Mouse (Mus musculus) spleen, postnatal 4 days (tissue): ENCODE measurements around the gene Gsta2.
A peak's percentile ranks its signal among the peaks of the same experiment; 100 is the strongest.
"Not testable (repeated sequence)": the region's sequence is repeated elsewhere in the genome, so short reads cannot be mapped to it uniquely, and the experiment has no call there.

Source experiments
- DNase-seq, 2 experiments: peaks; one replicate each; pipeline ENCODE4 v3.0.0; 2022; ENCODE audit warnings: low spot score in 2 of 2

Gene Gsta2

DNA sequence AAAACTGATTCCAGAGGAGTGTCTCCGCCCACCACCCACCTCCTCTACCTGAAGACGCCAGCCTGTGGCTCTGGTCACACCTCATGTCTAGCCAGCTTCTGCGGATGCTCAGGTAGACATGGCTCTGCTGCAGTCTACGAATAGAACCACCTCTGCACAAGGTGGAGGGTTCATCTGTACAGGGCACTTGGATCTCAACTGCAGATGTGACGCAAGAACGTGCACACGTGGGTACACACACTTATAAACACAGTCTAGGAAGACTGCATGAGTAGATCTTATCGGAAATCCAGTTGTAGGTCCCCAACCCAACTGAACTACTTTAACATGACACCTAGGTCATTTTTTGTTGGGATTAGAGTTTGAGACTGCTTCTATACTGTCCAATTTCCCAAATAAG is at the start of gene Gsta2:
Gene Gsta2, minus strand, starts transcription at position 178 of the 400 bp plus-strand sequence.
- DNase-seq, result no peak

- DNase-seq, result no peak
These were observed 46.0 kb upstream of the Gsta2 start for GRCm38 (mm10) chr9:78401596-78401995.

- no peak for DNase-seq
These were observed 45.0 kb upstream of the Gsta2 start for GRCm38 (mm10) chr9:78400570-78400969.

DNA sequence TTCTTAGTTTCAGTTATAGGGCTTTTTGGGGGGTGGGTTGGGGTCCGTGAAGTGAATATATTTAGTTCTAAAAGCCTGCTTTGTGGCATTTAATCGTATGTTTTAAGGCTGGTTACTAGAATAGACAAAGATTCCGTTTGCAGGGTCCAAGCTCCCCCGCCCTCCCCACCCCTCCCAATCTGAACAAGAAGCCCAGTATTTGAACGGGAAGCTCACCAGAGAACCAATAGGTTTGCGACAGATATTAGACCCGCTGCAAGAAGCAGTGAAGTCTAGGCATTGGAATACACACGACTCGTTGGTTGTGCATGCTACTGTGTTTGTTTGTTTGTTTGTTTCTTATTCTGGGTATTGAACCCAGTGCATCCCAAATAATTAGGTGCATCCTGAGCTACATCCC is 40.9 kb upstream of the Gsta2 start:
- no peak for DNase-seq

- DNase-seq, result peak; percentile 15 to 64
These were observed 40.2 kb upstream of the Gsta2 start, which contains the start of gene Ddx43 for GRCm38 (mm10) chr9:78395630-78396351. Gene Ddx43 (plus strand): TSS chr9:78395777.

DNA sequence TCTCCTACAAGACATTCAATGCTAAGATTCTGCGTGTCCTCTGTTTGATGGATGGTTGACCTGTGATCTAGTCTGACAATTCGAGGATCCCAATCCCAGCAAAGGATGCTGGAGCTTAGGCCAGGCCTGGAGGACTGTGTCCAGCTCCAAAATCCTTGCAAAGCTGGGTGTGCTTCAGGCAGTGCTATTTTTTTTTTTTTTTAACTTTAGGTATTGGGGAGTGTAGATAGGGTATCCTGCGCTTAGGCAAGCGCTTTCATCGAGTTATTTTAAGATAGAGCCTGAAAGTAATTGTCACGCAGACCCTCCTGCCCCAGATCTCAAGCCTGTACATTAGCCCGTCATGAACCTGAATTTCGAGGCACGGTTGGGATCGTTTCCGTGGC is 39.6 kb upstream of the Gsta2 start:
- no peak for DNase-seq

DNA sequence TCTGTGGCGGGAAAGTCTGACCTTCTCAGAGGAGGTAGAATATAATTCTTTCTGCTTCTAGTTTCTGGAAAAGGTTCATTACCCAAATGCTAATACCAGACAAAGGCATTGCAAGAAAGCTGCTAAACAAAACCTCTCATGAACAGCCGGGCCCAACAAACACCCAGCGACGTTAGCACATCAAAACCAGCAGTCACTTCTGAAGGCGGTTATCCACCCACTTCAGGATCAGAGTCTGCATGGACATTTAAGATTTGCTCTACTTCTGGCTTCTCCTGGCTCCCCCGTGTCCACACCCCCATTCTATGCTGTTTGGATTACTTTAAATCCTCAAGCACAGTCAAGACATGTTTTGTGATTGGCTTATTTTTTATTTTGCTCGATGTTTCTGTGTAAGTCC is 39.0 kb upstream of the Gsta2 start:
- DNase-seq, result no peak

GRCm38 (mm10) chr9:78393741-78394140 is 38.2 kb upstream of the Gsta2 start:
- no peak for DNase-seq

GRCm38 (mm10) chr9:78389981-78390380 is 34.4 kb upstream of the Gsta2 start:
- DNase-seq, result no peak

- DNase-seq, result no peak
These were observed 31.4 kb upstream of the Gsta2 start for GRCm38 (mm10) chr9:78386947-78387346.

- DNase-seq, result no peak
These were observed 30.3 kb upstream of the Gsta2 start for GRCm38 (mm10) chr9:78385893-78386292.

GRCm38 (mm10) chr9:78378113-78378785 is 22.7 kb upstream of the Gsta2 start, which contains the start of gene Ooep:
Gene Ooep (minus strand): TSS chr9:78378725.
- no peak for DNase-seq

- no peak for DNase-seq
These were observed 22.0 kb upstream of the Gsta2 start for GRCm38 (mm10) chr9:78377546-78377945.

DNA sequence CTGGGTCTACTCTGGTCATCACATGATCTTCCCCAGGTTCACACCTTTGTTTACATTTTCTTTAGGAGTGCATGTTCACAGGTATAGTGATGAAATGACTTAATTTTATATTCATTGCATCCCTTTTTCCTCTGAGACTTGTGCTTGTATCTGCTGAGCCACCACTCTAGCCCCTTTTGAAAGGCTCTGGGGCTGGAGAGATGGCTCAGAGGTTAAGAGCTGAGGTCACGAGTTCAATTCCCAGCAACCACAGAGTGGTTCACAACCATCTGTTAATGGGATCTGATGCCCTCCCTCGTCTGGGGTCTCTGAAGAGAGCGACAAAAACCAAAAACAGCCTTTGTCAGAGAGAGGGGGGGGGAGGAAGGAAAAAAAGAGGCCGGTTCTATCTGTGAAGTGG is 19.9 kb upstream of the Gsta2 start:
- DNase-seq, result no peak

DNA sequence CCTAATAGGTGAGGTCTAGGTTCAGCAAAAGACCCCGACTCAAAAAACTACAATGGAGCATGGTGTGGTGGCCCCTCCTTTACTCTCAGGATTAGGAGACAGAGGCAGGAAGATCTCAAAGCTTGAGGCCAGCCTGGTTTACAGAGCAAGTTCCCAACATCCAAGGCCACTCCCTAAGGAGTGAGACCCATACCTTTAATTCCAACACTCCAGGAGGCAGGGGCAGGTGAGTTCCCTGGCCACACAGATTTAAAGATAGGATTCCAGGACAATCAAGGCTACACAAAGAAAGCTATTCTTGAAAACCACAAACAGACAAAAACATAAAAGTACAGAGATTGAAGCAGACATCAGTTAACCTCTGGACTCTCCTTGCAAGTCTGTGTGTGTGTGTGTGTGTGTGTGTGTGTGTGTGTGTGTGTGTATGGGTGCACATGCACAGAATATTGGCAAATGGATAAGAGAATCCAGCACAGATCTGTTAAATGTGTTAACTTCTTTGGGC is 19.3 kb upstream of the Gsta2 start:
- DNase-seq, result no peak

DNA sequence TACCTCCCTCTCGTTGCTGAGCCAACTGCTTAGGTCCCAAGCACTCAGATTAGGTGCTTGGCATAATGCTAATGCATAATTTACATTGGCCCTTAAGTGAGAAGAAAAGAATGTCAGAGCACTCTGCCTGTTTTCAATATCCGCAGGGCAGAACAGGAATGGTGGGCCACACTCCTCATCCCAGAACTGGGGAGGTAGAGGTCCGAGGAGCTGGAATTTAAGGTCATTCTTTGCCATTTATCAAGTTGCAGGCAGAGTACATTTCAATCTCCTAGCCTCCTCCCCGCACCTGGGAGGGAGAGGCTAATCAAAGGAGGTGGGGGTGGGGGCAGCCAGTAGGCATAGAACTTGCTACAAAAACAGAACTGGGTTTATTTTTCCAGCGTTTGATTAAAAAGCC is 18.8 kb upstream of the Gsta2 start:
- no peak for DNase-seq

DNA sequence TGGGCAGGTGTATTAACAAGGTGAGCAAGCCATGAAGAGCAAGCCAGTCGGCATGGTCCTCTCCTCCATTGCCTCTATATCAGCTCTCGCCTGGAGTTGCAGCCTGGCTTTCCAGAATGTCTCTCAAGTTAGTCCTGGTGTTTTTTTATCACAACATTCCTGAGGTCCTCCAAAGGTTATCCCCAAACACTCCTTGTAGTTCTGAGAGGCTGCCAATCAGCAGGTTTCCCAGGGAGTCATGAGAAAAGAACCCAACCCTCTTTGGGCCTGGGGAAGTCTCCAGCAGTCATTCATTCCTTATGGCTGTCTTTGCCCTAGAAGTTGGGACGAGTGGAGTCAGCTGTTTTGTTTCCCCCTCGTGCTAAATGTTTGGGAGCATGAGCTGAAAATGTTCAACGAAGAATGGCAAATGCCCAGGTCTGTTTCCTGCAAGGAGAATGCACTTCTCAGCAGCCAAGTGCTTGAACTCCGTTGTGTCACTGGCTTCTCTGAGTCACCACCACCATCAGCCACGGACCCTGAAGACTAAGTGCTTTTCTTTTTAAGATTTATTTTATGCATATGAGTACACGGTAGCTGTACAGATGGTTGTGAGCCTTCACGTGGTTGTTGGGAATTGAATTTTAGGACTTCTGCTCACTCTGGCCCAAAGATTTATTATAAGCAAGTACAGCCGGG is 17.4 kb upstream of the Gsta2 start:
- no peak for DNase-seq

GRCm38 (mm10) chr9:78371441-78371840 is 15.9 kb upstream of the Gsta2 start:
- DNase-seq, result no peak

DNA sequence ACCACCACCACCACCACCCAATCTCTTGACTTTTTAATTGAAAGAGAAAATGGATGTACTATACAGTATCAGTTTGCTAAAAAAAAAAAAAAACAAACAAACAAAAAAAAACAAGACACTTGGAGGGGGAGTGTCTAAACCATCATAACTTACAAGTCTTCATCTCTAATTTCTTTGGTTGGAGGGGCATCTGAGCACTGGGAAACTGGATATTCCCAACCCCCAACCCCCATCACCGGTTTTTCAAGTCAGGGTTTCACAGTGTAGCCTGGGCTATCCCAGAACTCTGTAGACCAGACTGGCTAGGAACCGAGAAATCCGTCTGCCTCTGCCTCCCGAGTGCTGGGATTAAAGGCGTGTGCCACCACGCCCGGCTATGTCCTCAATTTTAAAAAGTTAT is 14.2 kb upstream of the Gsta2 start:
- no peak for DNase-seq

- no peak for DNase-seq
These were observed 13.8 kb upstream of the Gsta2 start for GRCm38 (mm10) chr9:78369349-78369748.

DNA sequence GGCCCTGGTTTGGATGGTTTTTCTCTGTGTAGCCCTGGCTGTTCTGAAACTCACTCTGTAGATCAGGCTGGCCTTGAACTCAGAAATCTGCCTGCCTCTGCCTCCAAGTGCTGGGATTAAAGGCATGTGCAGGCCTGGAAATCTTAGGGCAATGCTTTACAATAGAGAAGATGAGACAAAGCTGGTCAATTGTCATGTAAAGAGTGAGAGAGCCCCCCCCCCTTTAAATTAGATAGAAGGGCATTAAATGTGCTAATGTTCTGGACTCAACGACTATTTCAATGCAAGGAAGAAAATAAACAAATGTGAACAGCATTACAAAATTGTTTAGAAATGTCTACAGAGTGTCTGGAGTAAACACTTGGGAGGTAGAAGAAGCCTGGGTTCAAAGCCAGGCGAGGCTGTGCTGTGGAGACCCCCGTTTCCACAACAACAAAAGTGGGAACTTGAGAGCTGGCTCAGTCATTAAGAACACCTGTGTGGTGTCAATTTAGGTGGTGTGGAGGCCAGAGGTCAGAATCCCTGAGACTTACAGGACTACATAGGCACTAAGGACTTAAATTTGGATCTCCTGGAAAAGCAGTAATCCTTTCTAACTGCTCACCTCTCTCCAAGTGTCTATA is 13.2 kb upstream of the Gsta2 start:
- DNase-seq, result no peak

GRCm38 (mm10) chr9:78367959-78368358 is 12.4 kb upstream of the Gsta2 start, which contains the start of gene Dppa5a:
Gene Dppa5a (minus strand): TSS chr9:78368177.
- DNase-seq, result not testable (repeated sequence)
